Mouse (Mus musculus) hindbrain, embryonic 16.5 days (tissue): ENCODE data around the gene Ppp3r2. TPM values are rescaled to one million over a fixed set of nuclear protein-coding genes. Genes with fewer than 3 reads are reported as not detected.

Experiments
- ATAC-seq: fragments of 200-750 bp; cut with Nextera tagmentation; 2 replicates; pipeline ENCODE4 v1.8.0; 2017; ENCODE audit warnings: moderate TSS enrichment, moderate library complexity
- H3K27ac ChIP-seq: fragments of 300-500 bp; sonication (generic); 2 replicates; pipeline ENCODE4 v1.5.1; 2014; ENCODE audit warnings: low read depth, mild to moderate bottlenecking, control low read depth, low read length, moderate library complexity
- H3K27me3 ChIP-seq: fragments of 300-500 bp; sonication (generic); replicated peaks from 2 replicates; pipeline ENCODE4 v1.6.1; 2014; ENCODE audit warnings: low read length; ENCODE audit not compliant: control insufficient read depth, insufficient read depth
- H3K36me3 ChIP-seq: fragments of 300-500 bp; sonication (generic); 2 replicates; pipeline ENCODE4 v1.6.1; 2014; ENCODE audit warnings: mild to moderate bottlenecking, low read length, moderate library complexity, mixed read lengths; ENCODE audit not compliant: control insufficient read depth, insufficient read depth
- H3K4me1 ChIP-seq: fragments of 300-500 bp; sonication (generic); 2 replicates; pipeline ENCODE4 v1.6.1; 2014; ENCODE audit warnings: low read depth, low read length; ENCODE audit not compliant: control insufficient read depth, insufficient read depth
- H3K4me2 ChIP-seq: fragments of 300-500 bp; sonication (generic); 2 replicates; pipeline ENCODE4 v1.6.1; 2014; ENCODE audit warnings: mild to moderate bottlenecking, low read length, control low read depth, moderate library complexity
- H3K4me3 ChIP-seq: fragments of 300-500 bp; sonication (generic); 2 replicates; pipeline ENCODE4 v1.5.1; 2014; ENCODE audit warnings: mild to moderate bottlenecking, low read length, control low read depth, moderate library complexity
- H3K9ac ChIP-seq: fragments of 300-500 bp; sonication (generic); 2 replicates; pipeline ENCODE4 v1.6.1; 2014; ENCODE audit warnings: low read depth, mild to moderate bottlenecking, control low read depth, low read length, moderate library complexity
- H3K9me3 ChIP-seq: fragments of 300-500 bp; sonication (generic); 2 replicates; pipeline ENCODE4 v1.6.1; 2014; ENCODE audit warnings: mild to moderate bottlenecking, low read length, moderate library complexity; ENCODE audit not compliant: control insufficient read depth
- WGBS: fragments of 180-500 bp; shearing (Covaris S2); extraction: QIAGEN DNeasy Blood & Tissue Kit; methylation state at CpG from one replicate; pipeline ENCODE4 v1.1.7; 2014; 5-methylcytosine and 5-hydroxymethylcytosine counted together
- polyA plus RNA-seq: library from polyadenylated mRNA; unstranded; fragments of >200 nt; fragmentation: Nextera tagmentation; extraction: Ambion mirVana; gene quantifications from 2 replicates; pipeline ENCODE4 v1.2.1, GENCODE M21; 2015

Ppp3r2 gene
- polyA plus RNA-seq, 1 experiment from 2014 or later, result 0.53 TPM

DNA sequence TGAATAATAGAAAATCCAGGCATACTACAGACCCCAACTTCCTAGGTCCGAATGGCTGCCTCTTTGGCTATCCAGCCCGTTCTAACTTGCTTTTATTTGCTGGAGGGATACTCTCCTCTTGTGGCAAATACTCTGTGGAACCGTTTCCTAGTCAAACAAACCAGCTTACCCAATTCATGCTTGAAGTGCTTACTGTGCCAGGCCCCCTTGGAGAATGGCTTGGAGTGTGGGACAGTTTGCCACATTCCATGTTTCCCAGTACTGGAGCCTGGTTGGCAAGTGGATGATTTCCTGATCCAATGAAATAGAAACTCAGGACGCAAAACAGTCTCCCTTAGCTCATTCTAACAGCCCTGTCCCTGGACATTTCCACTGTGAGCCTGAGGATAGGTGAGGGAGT is 19.6 kb downstream of the Ppp3r2 start:
- H3K27ac ChIP-seq, result no peak overlapping the region
- H3K4me1 ChIP-seq, result no peaks in the 10 kb centered on the region
- 90% methylated on average over 4 of the region's 4 CpGs for WGBS
- H3K9ac ChIP-seq, result no peak overlapping the region
- no peak for ATAC-seq
- no peaks in the 10 kb centered on the region for H3K27me3 ChIP-seq
- H3K36me3 ChIP-seq, result peaks cover 21% of the 10 kb centered on the region
- H3K4me3 ChIP-seq, result no peak overlapping the region
- H3K9me3 ChIP-seq, result no peaks in the 10 kb centered on the region
- H3K4me2 ChIP-seq, result no peak overlapping the region

DNA sequence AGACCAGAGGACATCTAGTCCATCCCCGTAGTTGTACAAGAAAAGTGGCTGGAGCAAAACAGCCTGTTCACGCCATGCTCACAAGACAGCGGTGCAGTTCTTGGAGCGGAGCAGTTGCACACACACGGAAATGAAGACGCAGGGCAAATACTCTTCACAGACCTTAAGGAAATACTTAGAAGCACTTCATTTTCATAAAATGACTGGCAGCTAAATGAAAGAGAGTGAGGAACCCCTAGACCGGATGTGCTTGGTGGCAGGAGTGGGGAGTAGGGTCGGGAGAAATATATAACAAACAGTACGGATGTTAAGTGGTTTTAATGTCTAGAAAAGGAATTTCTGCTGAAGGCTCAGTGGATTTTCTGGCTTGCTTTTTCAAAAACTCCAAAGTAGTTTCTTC is 20.2 kb downstream of the Ppp3r2 start:
- Histone ChIP-seq H3K27me3 (no peaks in the 10 kb centered on the region), H3K9me3 (no peaks in the 10 kb centered on the region), H3K4me2 (no peak overlapping the region), H3K4me1 (no peaks in the 10 kb centered on the region), H3K36me3 (peaks cover 23% of the 10 kb centered on the region), H3K4me3 (no peak overlapping the region), H3K27ac (no peak overlapping the region), H3K9ac (no peak overlapping the region)
- 98% methylated on average over 9 of the region's 9 CpGs for WGBS
- ATAC-seq, result no peak

DNA sequence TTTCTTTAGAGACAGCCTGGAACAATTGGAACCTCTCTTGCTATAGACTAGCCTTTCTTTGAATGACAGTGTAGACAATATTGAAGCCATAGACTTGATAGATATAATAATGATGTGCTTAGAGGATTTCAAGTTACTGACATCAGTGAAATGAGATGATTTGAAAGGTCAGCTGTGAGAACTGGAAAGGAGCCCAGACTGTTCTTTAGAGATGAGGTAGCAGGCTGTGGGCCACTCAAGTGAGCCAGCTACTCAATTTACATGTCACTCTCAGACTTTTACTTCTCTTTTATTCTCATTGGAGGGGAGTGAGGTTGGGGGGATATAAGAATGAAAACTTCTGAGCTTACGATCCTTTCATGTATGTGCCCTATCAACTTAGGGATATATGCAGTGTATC is 22.4 kb downstream of the Ppp3r2 start:
- H3K9ac ChIP-seq, result no peak overlapping the region
- no peak overlapping the region for H3K4me3 ChIP-seq
- no peaks in the 10 kb centered on the region for H3K9me3 ChIP-seq
- H3K27ac ChIP-seq, result no peak overlapping the region
- no peaks in the 10 kb centered on the region for H3K27me3 ChIP-seq
- peaks cover 34% of the 10 kb centered on the region for H3K36me3 ChIP-seq
- no peak overlapping the region for H3K4me2 ChIP-seq
- ATAC-seq, result no peak
- WGBS, result 94% methylated on average over 1 of the region's 1 CpGs
- H3K4me1 ChIP-seq, result no peaks in the 10 kb centered on the region

DNA sequence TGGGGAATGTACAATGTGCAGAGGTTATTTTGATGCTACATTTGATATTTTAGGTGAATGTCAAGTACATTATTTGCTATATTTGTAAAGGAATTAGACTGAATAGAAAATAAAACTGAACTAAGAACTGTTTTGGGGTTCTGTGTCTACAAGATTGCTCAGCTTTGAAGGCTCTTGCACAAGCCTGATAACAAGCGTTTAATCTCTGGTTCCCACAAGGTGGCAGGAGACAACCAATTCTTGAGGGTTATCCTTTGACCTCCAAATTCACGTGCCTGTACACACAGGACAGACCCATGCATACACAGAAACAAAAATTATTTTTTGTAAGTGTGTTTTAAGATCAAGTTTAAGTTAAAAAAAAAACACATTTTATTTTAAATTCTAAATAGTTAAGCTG is 41.9 kb downstream of the Ppp3r2 start:
- Histone ChIP-seq H3K9ac (no peak overlapping the region), H3K9me3 (no peaks in the 10 kb centered on the region), H3K27me3 (no peaks in the 10 kb centered on the region), H3K4me3 (no peak overlapping the region), H3K4me2 (no peak overlapping the region), H3K36me3 (peaks cover 24% of the 10 kb centered on the region), H3K4me1 (no peaks in the 10 kb centered on the region), H3K27ac (no peak overlapping the region)
- WGBS, result 65% methylated on average over 2 of the region's 2 CpGs
- ATAC-seq, result no peak

DNA sequence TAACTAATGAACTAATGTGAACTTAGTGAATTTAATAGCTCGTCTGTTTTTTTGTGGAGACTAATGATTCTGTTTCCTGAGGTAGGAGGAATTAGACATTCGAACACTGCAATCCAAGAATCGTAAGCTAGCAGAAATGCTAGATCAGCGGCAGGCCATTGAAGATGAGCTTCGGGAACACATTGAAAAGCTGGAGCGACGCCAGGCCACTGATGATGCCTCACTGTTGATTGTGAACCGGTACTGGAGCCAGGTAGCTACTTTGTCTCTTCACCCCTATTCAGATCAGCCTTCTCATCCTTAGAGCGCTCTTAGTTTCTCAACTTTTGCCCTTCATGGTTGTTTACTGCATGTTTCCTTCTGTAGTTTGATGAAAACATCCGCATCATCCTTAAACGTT is 44.0 kb downstream of the Ppp3r2 start:
- no peak overlapping the region for H3K9ac ChIP-seq
- H3K4me1 ChIP-seq, result peaks cover 15% of the 10 kb centered on the region
- ATAC-seq, result no peak
- H3K27me3 ChIP-seq, result no peaks in the 10 kb centered on the region
- no peak overlapping the region for H3K27ac ChIP-seq
- H3K36me3 ChIP-seq, result peaks cover 12% of the 10 kb centered on the region
- H3K4me2 ChIP-seq, result no peak overlapping the region
- WGBS, result 89% methylated on average over 11 of the region's 11 CpGs
- H3K4me3 ChIP-seq, result no peak overlapping the region
- no peaks in the 10 kb centered on the region for H3K9me3 ChIP-seq

DNA sequence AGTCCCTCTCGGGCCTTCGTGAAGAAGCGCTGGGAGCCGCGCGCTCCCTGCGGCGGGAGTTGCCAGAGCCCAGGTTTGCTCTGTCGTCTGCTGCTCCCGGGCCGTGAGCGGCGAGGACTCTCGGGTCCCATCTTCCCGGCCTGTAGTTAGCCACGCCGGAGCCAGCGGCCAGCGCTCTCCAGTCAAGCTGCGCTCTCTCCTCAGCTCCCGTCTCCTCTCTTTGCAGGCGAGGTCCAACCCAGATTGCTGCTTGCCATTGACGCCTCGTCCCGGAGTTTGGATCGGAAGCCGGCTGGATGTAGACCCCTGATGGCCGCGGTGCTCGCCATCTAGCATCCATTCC is 49.7 kb downstream of the Ppp3r2 start:
- H3K4me2 ChIP-seq, result peak overlapping the region; percentile 82
- H3K36me3 ChIP-seq, result peaks cover 3% of the 10 kb centered on the region; the same call in 1 of the 2 replicates
- under 1% methylated on average over 30 of the region's 30 CpGs for WGBS
- peak overlapping the region; percentile 69 for H3K9ac ChIP-seq
- peak; percentile 82 for ATAC-seq
- no peaks in the 10 kb centered on the region for H3K9me3 ChIP-seq
- peak overlapping the region; percentile 71 for H3K4me3 ChIP-seq
- peaks cover 17% of the 10 kb centered on the region for H3K4me1 ChIP-seq
- H3K27ac ChIP-seq, result peak overlapping the region; percentile 80
- no peaks in the 10 kb centered on the region for H3K27me3 ChIP-seq

DNA sequence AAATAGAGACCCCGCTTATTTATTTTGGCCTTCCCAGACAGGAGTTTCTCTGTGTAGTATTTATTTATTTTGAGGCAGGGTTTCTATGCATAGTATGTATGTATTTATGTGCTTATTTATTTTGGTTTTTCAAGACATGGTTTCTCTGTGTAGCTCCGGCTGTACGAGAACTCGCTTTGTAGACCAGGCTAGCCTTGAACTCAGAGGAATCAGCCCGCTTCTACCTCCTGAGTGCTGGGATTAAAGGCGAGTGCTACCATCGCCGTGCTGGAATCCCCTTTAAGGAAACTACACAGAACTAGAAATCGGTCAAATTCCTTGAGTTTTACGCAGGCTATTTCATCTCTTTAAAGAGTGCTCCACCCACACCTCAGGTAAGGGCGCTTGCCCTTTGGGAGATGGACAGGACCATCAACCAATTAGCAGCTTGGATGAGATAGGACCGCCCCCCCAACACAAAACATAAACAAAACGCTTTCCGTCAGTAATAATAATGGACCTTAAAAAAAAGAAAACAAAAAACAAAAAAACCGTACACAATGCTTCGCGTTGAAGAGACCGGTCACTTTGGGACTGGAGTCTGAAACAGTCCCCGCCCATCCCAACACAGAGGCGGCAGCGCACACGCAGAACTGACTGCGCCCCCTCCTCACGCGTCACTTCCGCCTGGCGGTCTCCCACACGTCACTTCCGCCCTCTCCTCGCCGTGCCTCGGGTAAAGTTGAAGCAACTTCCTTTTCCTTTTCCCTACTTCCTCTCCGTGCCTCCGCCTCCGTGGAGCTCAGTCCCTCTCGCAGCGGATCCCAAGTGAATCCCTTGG is 50.3 kb downstream of the Ppp3r2 start, which contains the start of gene Rnf20:
Gene Rnf20 (plus strand): TSS at position 688 of the 820 bp plus-strand sequence.
- peaks cover 3% of the 10 kb centered on the region; the same call in 1 of the 2 replicates for H3K36me3 ChIP-seq
- H3K4me2 ChIP-seq, result peak within 1 kb of the TSS; percentile 82
- peaks cover 17% of the 10 kb centered on the region for H3K4me1 ChIP-seq
- H3K9ac ChIP-seq, result peak within 1 kb of the TSS; percentile 69
- peak within 1 kb of the TSS; percentile 71 for H3K4me3 ChIP-seq
- ATAC-seq, result peak; percentile 97
- H3K27ac ChIP-seq, result peak within 1 kb of the TSS; percentile 80
- H3K27me3 ChIP-seq, result no peaks in the 10 kb centered on the region
- 4% methylated on average over 37 of the region's 37 CpGs for WGBS
- no peaks in the 10 kb centered on the region for H3K9me3 ChIP-seq

DNA sequence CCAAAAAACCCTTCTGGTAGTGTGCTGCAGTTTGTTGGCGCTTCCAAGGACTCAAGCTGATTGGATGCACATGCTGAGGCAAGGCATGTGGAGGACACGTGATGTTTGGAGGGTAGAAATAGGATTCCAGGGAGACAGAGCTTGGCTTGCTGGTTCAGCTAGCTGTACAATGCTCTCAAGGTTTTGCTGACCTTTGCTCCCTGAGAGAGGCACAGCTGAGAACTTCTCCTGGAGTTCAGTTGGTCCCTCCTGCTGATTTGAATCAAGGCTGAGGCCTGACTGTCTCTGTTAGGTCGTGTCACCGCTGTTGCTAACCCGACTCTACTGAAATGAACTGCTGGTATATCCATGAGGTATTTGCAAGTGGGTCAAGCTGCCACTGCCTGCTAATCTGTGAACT is 52.9 kb downstream of the Ppp3r2 start:
- no peaks in the 10 kb centered on the region for H3K9me3 ChIP-seq
- 81% methylated on average over 5 of the region's 5 CpGs for WGBS
- no peak overlapping the region for H3K27ac ChIP-seq
- peaks cover 11% of the 10 kb centered on the region for H3K4me1 ChIP-seq
- H3K4me2 ChIP-seq, result no peak overlapping the region
- H3K27me3 ChIP-seq, result no peaks in the 10 kb centered on the region
- no peak overlapping the region for H3K9ac ChIP-seq
- H3K36me3 ChIP-seq, result no peaks in the 10 kb centered on the region
- no peak for ATAC-seq
- H3K4me3 ChIP-seq, result no peak overlapping the region
